Mouse (Mus musculus): Measurements from ENCODE around the gene Cnot1. TPM values are rescaled to one million over a fixed set of nuclear protein-coding genes. Genes with fewer than 3 reads are reported as not detected.

Cnot1 gene
- polyA plus RNA-seq, 1 experiment from 2014 or later: 91.4 TPM

GRCm38 (mm10) chr8:95810184-95810591, 2.9 kb upstream of the Cnot1 start:
- Histone ChIP-seq H3K4me1 (peaks cover 10% of the 10 kb centered on the region), H3K9ac (no peak overlapping the region), H3K9me3 (no peaks in the 10 kb centered on the region), H3K27ac (no peak overlapping the region), H3K27me3 (no peaks in the 10 kb centered on the region), H3K36me3 (no peaks in the 10 kb centered on the region), H3K4me2 (replicated peaks) (no peak overlapping the region), H3K4me3 (no peak overlapping the region)
- WGBS: 62% methylated on average over 3 of the region's 3 CpGs
- no peak for ATAC-seq (ENCODE audit: insufficient number of reproducible peaks, insufficient read depth, low FRiP score, low TSS enrichment)

GRCm38 (mm10) chr8:95809116-95809515, 1.9 kb upstream of the Cnot1 start:
- Histone ChIP-seq H3K4me1 (peaks cover 14% of the 10 kb centered on the region), H3K4me2 (replicated peaks) (no peak overlapping the region), H3K4me3 (no peak overlapping the region), H3K36me3 (no peaks in the 10 kb centered on the region), H3K9ac (no peak overlapping the region), H3K27ac (no peak overlapping the region), H3K9me3 (no peaks in the 10 kb centered on the region), H3K27me3 (no peaks in the 10 kb centered on the region)
- ATAC-seq (ENCODE audit: insufficient number of reproducible peaks, insufficient read depth, low FRiP score, low TSS enrichment): no peak
- WGBS: 83% methylated on average over 5 of the region's 5 CpGs

GRCm38 (mm10) chr8:95808631-95809030, 1.4 kb upstream of the Cnot1 start:
- H3K4me3 ChIP-seq: no peak overlapping the region
- H3K27ac ChIP-seq: no peak overlapping the region
- ATAC-seq (ENCODE audit: insufficient number of reproducible peaks, insufficient read depth, low FRiP score, low TSS enrichment): no peak
- H3K9me3 ChIP-seq: no peaks in the 10 kb centered on the region
- H3K27me3 ChIP-seq: no peaks in the 10 kb centered on the region
- H3K36me3 ChIP-seq: no peaks in the 10 kb centered on the region
- H3K4me2 ChIP-seq (replicated peaks): no peak overlapping the region
- peaks cover 14% of the 10 kb centered on the region for H3K4me1 ChIP-seq
- WGBS: 83% methylated on average over 4 of the region's 4 CpGs
- no peak overlapping the region for H3K9ac ChIP-seq

GRCm38 (mm10) chr8:95807861-95808260, 597 bp upstream of the Cnot1 start:
- peak overlapping the region; percentile 98 for H3K9ac ChIP-seq
- H3K4me2 ChIP-seq (replicated peaks): peak overlapping the region; percentile 48
- no peaks in the 10 kb centered on the region for H3K36me3 ChIP-seq
- ATAC-seq (ENCODE audit: insufficient number of reproducible peaks, insufficient read depth, low FRiP score, low TSS enrichment): peak; percentile 92
- no peaks in the 10 kb centered on the region for H3K27me3 ChIP-seq
- H3K27ac ChIP-seq: peak overlapping the region; percentile 92
- no peaks in the 10 kb centered on the region for H3K9me3 ChIP-seq
- H3K4me3 ChIP-seq: peak overlapping the region; percentile 98
- H3K4me1 ChIP-seq: peaks cover 14% of the 10 kb centered on the region
- under 1% methylated on average over 20 of the region's 20 CpGs for WGBS

GRCm38 (mm10) chr8:95806461-95807191, 638 bp downstream of the Cnot1 start:
- WGBS: under 1% methylated on average over 64 of the region's 69 CpGs
- 0 out of 2 replicates have a peak, but pooled peaks have one; percentile 0 for ATAC-seq (ENCODE audit: insufficient number of reproducible peaks, insufficient read depth, low FRiP score, low TSS enrichment)
- Histone ChIP-seq H3K4me1 (peaks cover 17% of the 10 kb centered on the region), H3K9ac (peak overlapping the region; percentile 98), H3K27me3 (no peaks in the 10 kb centered on the region), H3K27ac (peak overlapping the region; percentile 97), H3K36me3 (peaks cover 4% of the 10 kb centered on the region; the same call in 1 of the 2 replicates), H3K4me3 (peak overlapping the region; percentile 98), H3K9me3 (no peaks in the 10 kb centered on the region), H3K4me2 (replicated peaks) (peak overlapping the region; percentile 79)

GRCm38 (mm10) chr8:95805482-95805881, 1.8 kb downstream of the Cnot1 start:
- Histone ChIP-seq H3K9ac (peak overlapping the region; percentile 98), H3K36me3 (peaks cover 6% of the 10 kb centered on the region; the same call in 1 of the 2 replicates), H3K9me3 (no peaks in the 10 kb centered on the region), H3K27me3 (no peaks in the 10 kb centered on the region), H3K4me1 (peaks cover 17% of the 10 kb centered on the region), H3K27ac (no peak overlapping the region), H3K4me3 (peak overlapping the region; percentile 98), H3K4me2 (replicated peaks) (peak overlapping the region; percentile 79)
- 63% methylated on average over 2 of the region's 2 CpGs for WGBS
- ATAC-seq (ENCODE audit: insufficient number of reproducible peaks, insufficient read depth, low FRiP score, low TSS enrichment): no peak

DNA sequence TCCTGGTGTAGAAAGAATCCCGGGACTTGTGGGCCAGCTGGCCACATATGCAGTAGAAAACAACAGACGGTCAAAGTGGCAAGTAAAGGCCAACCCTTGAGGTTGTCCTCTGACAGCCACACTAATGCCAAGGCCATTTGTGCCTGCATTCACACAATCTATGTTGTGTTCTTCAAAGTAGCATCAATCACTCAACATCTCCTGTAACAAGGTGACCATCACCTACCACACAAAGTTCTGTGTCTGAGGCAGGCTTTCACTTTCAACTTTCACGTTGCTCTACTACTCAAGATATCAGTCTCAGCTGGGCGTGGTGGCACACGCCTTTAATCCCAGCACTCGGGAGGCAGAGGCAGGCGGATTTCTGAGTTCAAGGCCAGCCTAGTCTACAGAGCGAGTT, 5.0 kb downstream of the Cnot1 start:
- no peak for ATAC-seq (ENCODE audit: insufficient number of reproducible peaks, insufficient read depth, low FRiP score, low TSS enrichment)
- no peak overlapping the region for H3K9ac ChIP-seq
- 88% methylated on average over 8 of the region's 8 CpGs for WGBS
- H3K27me3 ChIP-seq: no peaks in the 10 kb centered on the region
- H3K4me3 ChIP-seq: no peak overlapping the region
- peaks cover 17% of the 10 kb centered on the region for H3K4me1 ChIP-seq
- no peak overlapping the region for H3K4me2 ChIP-seq (replicated peaks)
- H3K27ac ChIP-seq: no peak overlapping the region
- H3K9me3 ChIP-seq: no peaks in the 10 kb centered on the region
- peaks cover 20% of the 10 kb centered on the region for H3K36me3 ChIP-seq

DNA sequence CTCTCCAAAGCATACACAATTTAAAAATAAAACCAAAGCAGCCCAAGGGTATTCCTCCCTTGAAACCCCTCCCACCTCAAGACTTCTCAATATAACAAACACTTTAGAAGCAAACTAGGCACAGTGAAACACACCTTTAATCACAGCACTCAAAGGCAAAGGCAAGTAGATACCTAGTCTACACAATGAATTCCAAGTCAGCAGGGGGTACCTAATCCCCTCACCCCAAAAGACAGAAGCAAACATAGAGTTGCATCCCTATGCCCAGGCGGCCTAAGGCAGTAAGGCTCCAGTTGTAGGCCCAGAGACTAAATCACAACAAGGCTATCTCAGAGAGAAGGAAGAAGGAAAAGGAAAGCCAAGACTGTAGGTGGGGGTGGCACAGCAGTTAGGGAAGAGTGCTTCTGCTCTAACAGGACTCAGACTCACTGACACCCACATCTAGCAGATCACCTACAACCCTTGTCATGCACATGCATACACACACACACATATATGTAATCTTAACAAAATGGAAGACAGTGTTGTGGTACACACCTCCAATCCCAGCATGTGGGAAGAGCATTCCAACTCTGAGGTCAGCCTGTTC, 5.7 kb downstream of the Cnot1 start:
- Histone ChIP-seq H3K9me3 (no peaks in the 10 kb centered on the region), H3K4me1 (peaks cover 17% of the 10 kb centered on the region), H3K9ac (no peak overlapping the region), H3K27ac (no peak overlapping the region), H3K4me2 (replicated peaks) (no peak overlapping the region), H3K4me3 (no peak overlapping the region), H3K36me3 (peaks cover 20% of the 10 kb centered on the region), H3K27me3 (no peaks in the 10 kb centered on the region)
- 88% methylated on average over 1 of the region's 1 CpGs for WGBS
- ATAC-seq (ENCODE audit: insufficient number of reproducible peaks, insufficient read depth, low FRiP score, low TSS enrichment): no peak

- H3K9me3 ChIP-seq: no peaks in the 10 kb centered on the region
- no peak overlapping the region for H3K4me2 ChIP-seq (replicated peaks)
- 93% methylated on average over 3 of the region's 3 CpGs for WGBS
- no peak overlapping the region for H3K4me3 ChIP-seq
- H3K27me3 ChIP-seq: no peaks in the 10 kb centered on the region
- no peak overlapping the region for H3K9ac ChIP-seq
- peaks cover 8% of the 10 kb centered on the region for H3K4me1 ChIP-seq
- peaks cover 24% of the 10 kb centered on the region for H3K36me3 ChIP-seq
- ATAC-seq (ENCODE audit: insufficient number of reproducible peaks, insufficient read depth, low FRiP score, low TSS enrichment): no peak
- no peak overlapping the region for H3K27ac ChIP-seq
Measured at GRCm38 (mm10) chr8:95800353-95800752, 6.9 kb downstream of the Cnot1 start.

GRCm38 (mm10) chr8:95799891-95800290, 7.4 kb downstream of the Cnot1 start:
- Histone ChIP-seq H3K36me3 (peaks cover 24% of the 10 kb centered on the region), H3K27ac (no peak overlapping the region), H3K9me3 (no peaks in the 10 kb centered on the region), H3K4me2 (replicated peaks) (no peak overlapping the region), H3K9ac (no peak overlapping the region), H3K4me3 (no peak overlapping the region), H3K4me1 (peaks cover 3% of the 10 kb centered on the region; the same call in 1 of the 2 replicates), H3K27me3 (no peaks in the 10 kb centered on the region)
- ATAC-seq (ENCODE audit: insufficient number of reproducible peaks, insufficient read depth, low FRiP score, low TSS enrichment): no peak
- 69% methylated on average over 1 of the region's 1 CpGs for WGBS

DNA sequence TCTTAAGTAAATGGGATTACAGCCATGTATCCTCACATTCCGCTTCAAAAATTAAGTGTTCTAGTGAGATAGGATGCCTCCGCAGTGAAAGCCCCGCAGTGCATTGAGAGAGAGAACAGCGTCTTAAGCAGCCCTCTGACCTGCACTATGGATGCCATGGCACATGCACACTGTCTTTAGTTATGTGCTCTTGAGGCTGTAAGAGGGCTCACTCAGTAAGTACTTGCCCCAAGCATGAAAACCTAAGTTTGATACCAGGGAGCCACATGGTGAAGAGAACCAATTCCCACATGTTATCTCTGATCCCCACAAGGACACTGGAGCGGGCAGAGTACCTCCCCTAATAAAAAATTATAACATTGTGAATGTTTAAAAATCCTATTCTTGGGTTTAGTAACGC, 8.1 kb downstream of the Cnot1 start:
- Histone ChIP-seq H3K4me1 (peaks cover 3% of the 10 kb centered on the region; the same call in 1 of the 2 replicates), H3K4me2 (replicated peaks) (no peak overlapping the region), H3K9me3 (no peaks in the 10 kb centered on the region), H3K27me3 (no peaks in the 10 kb centered on the region), H3K9ac (no peak overlapping the region), H3K27ac (no peak overlapping the region), H3K36me3 (peaks cover 24% of the 10 kb centered on the region), H3K4me3 (no peak overlapping the region)
- no peak for ATAC-seq (ENCODE audit: insufficient number of reproducible peaks, insufficient read depth, low FRiP score, low TSS enrichment)
- WGBS: 96% methylated on average over 6 of the region's 6 CpGs

All from embryonic facial prominence, embryonic 12.5 days (tissue).